Mouse (Mus musculus): ENCODE data around the gene Arv1. TPM values are rescaled to one million over a fixed set of nuclear protein-coding genes. Genes with fewer than 3 reads are reported as not detected.

Gene Arv1
- polyA plus RNA-seq, 1 experiment from 2014 or later = 31.5 TPM

GRCm38 (mm10) chr8:124701023-124701422, 20.9 kb upstream of the Arv1 start:
- no peak for DNase-seq (ENCODE audit: low spot score)
- Histone ChIP-seq H3K4me3 (no peak overlapping the region), H3K4me1 (no peaks in the 10 kb centered on the region), H3K27ac (replicated peaks) (no peak overlapping the region), H3K9me3 (no peaks in the 10 kb centered on the region), H3K36me3 (replicated peaks) (peaks cover 84% of the 10 kb centered on the region), H3K27me3 (replicated peaks; ENCODE audit: low read depth, poor library complexity, severe bottlenecking) (no peaks in the 10 kb centered on the region)
- WGBS = 83% methylated on average over 9 of the region's 9 CpGs

- Histone ChIP-seq H3K36me3 (replicated peaks) (peaks cover 86% of the 10 kb centered on the region), H3K4me1 (no peaks in the 10 kb centered on the region), H3K9me3 (no peaks in the 10 kb centered on the region), H3K27me3 (replicated peaks; ENCODE audit: low read depth, poor library complexity, severe bottlenecking) (no peaks in the 10 kb centered on the region), H3K27ac (replicated peaks) (no peak overlapping the region), H3K4me3 (no peak overlapping the region)
- WGBS = 87% methylated on average over 3 of the region's 3 CpGs
- no peak for DNase-seq (ENCODE audit: low spot score)
Observed at GRCm38 (mm10) chr8:124702183-124702582, 19.8 kb upstream of the Arv1 start.

- WGBS = 75% methylated on average over 4 of the region's 4 CpGs
- H3K4me1 ChIP-seq = no peaks in the 10 kb centered on the region
- DNase-seq (ENCODE audit: low spot score) = no peak
- no peaks in the 10 kb centered on the region for H3K27me3 ChIP-seq (replicated peaks; ENCODE audit: low read depth, poor library complexity, severe bottlenecking)
- H3K9me3 ChIP-seq = no peaks in the 10 kb centered on the region
- no peak overlapping the region for H3K27ac ChIP-seq (replicated peaks)
- H3K36me3 ChIP-seq (replicated peaks) = peaks cover 77% of the 10 kb centered on the region
- H3K4me3 ChIP-seq = no peak overlapping the region
Observed at GRCm38 (mm10) chr8:124703526-124703925, 18.4 kb upstream of the Arv1 start.

GRCm38 (mm10) chr8:124704376-124704775, 17.6 kb upstream of the Arv1 start:
- 90% methylated on average over 4 of the region's 4 CpGs for WGBS
- H3K27ac ChIP-seq (replicated peaks) = no peak overlapping the region
- H3K9me3 ChIP-seq = no peaks in the 10 kb centered on the region
- H3K4me3 ChIP-seq = no peak overlapping the region
- peaks cover 78% of the 10 kb centered on the region for H3K36me3 ChIP-seq (replicated peaks)
- H3K27me3 ChIP-seq (replicated peaks; ENCODE audit: low read depth, poor library complexity, severe bottlenecking) = no peaks in the 10 kb centered on the region
- no peaks in the 10 kb centered on the region for H3K4me1 ChIP-seq
- DNase-seq (ENCODE audit: low spot score) = no peak

- Histone ChIP-seq H3K36me3 (replicated peaks) (peaks cover 75% of the 10 kb centered on the region), H3K27ac (replicated peaks) (no peak overlapping the region), H3K4me3 (no peak overlapping the region), H3K27me3 (replicated peaks; ENCODE audit: low read depth, poor library complexity, severe bottlenecking) (no peaks in the 10 kb centered on the region), H3K4me1 (no peaks in the 10 kb centered on the region), H3K9me3 (no peaks in the 10 kb centered on the region)
- DNase-seq (ENCODE audit: low spot score) = no peak
- WGBS = 94% methylated on average over 8 of the region's 8 CpGs
Observed at GRCm38 (mm10) chr8:124705823-124706222, 16.1 kb upstream of the Arv1 start.

- Histone ChIP-seq H3K4me3 (no peak overlapping the region), H3K36me3 (replicated peaks) (peaks cover 53% of the 10 kb centered on the region), H3K27ac (replicated peaks) (no peak overlapping the region), H3K9me3 (no peaks in the 10 kb centered on the region), H3K27me3 (replicated peaks; ENCODE audit: low read depth, poor library complexity, severe bottlenecking) (no peaks in the 10 kb centered on the region), H3K4me1 (no peaks in the 10 kb centered on the region)
- 93% methylated on average over 6 of the region's 6 CpGs for WGBS
- DNase-seq (ENCODE audit: low spot score) = no peak
Observed at GRCm38 (mm10) chr8:124713207-124713606, 8.7 kb upstream of the Arv1 start.

GRCm38 (mm10) chr8:124715736-124716135, 6.2 kb upstream of the Arv1 start:
- Histone ChIP-seq H3K9me3 (no peaks in the 10 kb centered on the region), H3K27ac (replicated peaks) (no peak overlapping the region), H3K27me3 (replicated peaks; ENCODE audit: low read depth, poor library complexity, severe bottlenecking) (no peaks in the 10 kb centered on the region), H3K36me3 (replicated peaks) (peaks cover 39% of the 10 kb centered on the region), H3K4me3 (no peak overlapping the region), H3K4me1 (peaks cover 8% of the 10 kb centered on the region)
- whole genome bisulfite sequencing = 89% methylated on average over 8 of the region's 8 CpGs
- no peak for DNase-seq (ENCODE audit: low spot score)

- WGBS = 83% methylated on average over 7 of the region's 7 CpGs
- peaks cover 11% of the 10 kb centered on the region for H3K36me3 ChIP-seq (replicated peaks)
- H3K4me3 ChIP-seq = peak overlapping the region; percentile 99; the same call in 1 of the 2 replicates
- no peaks in the 10 kb centered on the region for H3K9me3 ChIP-seq
- no peaks in the 10 kb centered on the region for H3K27me3 ChIP-seq (replicated peaks; ENCODE audit: low read depth, poor library complexity, severe bottlenecking)
- H3K27ac ChIP-seq (replicated peaks) = no peak overlapping the region
- DNase-seq (ENCODE audit: low spot score) = no peak
- H3K4me1 ChIP-seq = peaks cover 25% of the 10 kb centered on the region
Observed at GRCm38 (mm10) chr8:124720133-124720532, 1.8 kb upstream of the Arv1 start.

GRCm38 (mm10) chr8:124720938-124721861, 739 bp upstream of the Arv1 start:
- H3K9me3 ChIP-seq = no peaks in the 10 kb centered on the region
- no peak for DNase-seq (ENCODE audit: low spot score)
- peaks cover 25% of the 10 kb centered on the region for H3K4me1 ChIP-seq
- peak overlapping the region; percentile 99 for H3K4me3 ChIP-seq
- no peaks in the 10 kb centered on the region for H3K27me3 ChIP-seq (replicated peaks; ENCODE audit: low read depth, poor library complexity, severe bottlenecking)
- peaks cover 19% of the 10 kb centered on the region for H3K36me3 ChIP-seq (replicated peaks)
- peak overlapping the region; percentile 87 for H3K27ac ChIP-seq (replicated peaks)
- 2% methylated on average over 31 of the region's 31 CpGs for WGBS

- Histone ChIP-seq H3K4me1 (peaks cover 25% of the 10 kb centered on the region), H3K27ac (replicated peaks) (no peak overlapping the region), H3K27me3 (replicated peaks; ENCODE audit: low read depth, poor library complexity, severe bottlenecking) (no peaks in the 10 kb centered on the region), H3K4me3 (no peak overlapping the region), H3K9me3 (no peaks in the 10 kb centered on the region), H3K36me3 (replicated peaks) (peaks cover 44% of the 10 kb centered on the region)
- 96% methylated on average over 7 of the region's 7 CpGs for WGBS
- no peak for DNase-seq (ENCODE audit: low spot score)
Observed at GRCm38 (mm10) chr8:124724301-124724700, 2.4 kb downstream of the Arv1 start.

- peaks cover 98% of the 10 kb centered on the region for H3K36me3 ChIP-seq (replicated peaks)
- 93% methylated on average over 8 of the region's 8 CpGs for WGBS
- H3K27ac ChIP-seq (replicated peaks) = no peak overlapping the region
- no peaks in the 10 kb centered on the region for H3K4me1 ChIP-seq
- no peaks in the 10 kb centered on the region for H3K27me3 ChIP-seq (replicated peaks; ENCODE audit: low read depth, poor library complexity, severe bottlenecking)
- no peaks in the 10 kb centered on the region for H3K9me3 ChIP-seq
- DNase-seq (ENCODE audit: low spot score) = no peak
- no peak overlapping the region for H3K4me3 ChIP-seq
Observed at GRCm38 (mm10) chr8:124732828-124733227, 10.9 kb downstream of the Arv1 start.

- Histone ChIP-seq H3K4me1 (no peaks in the 10 kb centered on the region), H3K36me3 (replicated peaks) (peaks cover 93% of the 10 kb centered on the region), H3K27ac (replicated peaks) (no peak overlapping the region), H3K9me3 (no peaks in the 10 kb centered on the region), H3K4me3 (no peak overlapping the region), H3K27me3 (replicated peaks; ENCODE audit: low read depth, poor library complexity, severe bottlenecking) (no peaks in the 10 kb centered on the region)
- WGBS = 67% methylated on average over 3 of the region's 3 CpGs
- DNase-seq (ENCODE audit: low spot score) = no peak
Observed at GRCm38 (mm10) chr8:124735371-124735911, 13.5 kb downstream of the Arv1 start.

- WGBS = 85% methylated on average over 1 of the region's 1 CpGs
- peaks cover 70% of the 10 kb centered on the region for H3K36me3 ChIP-seq (replicated peaks)
- no peak overlapping the region for H3K27ac ChIP-seq (replicated peaks)
- H3K27me3 ChIP-seq (replicated peaks; ENCODE audit: low read depth, poor library complexity, severe bottlenecking) = no peaks in the 10 kb centered on the region
- H3K9me3 ChIP-seq = no peaks in the 10 kb centered on the region
- no peak overlapping the region for H3K4me3 ChIP-seq
- peak; percentile 29 for DNase-seq (ENCODE audit: low spot score)
- H3K4me1 ChIP-seq = peaks cover 15% of the 10 kb centered on the region
Observed at GRCm38 (mm10) chr8:124739268-124739667, 17.3 kb downstream of the Arv1 start.
